Mouse (Mus musculus): Measurements from ENCODE around the gene Med16. TPM values are rescaled to one million over a fixed set of nuclear protein-coding genes. Genes with fewer than 3 reads are reported as not detected.
A peak's percentile ranks its signal among the peaks of the same experiment; 100 is the strongest.

Gene Med16
- polyA plus RNA-seq, 1 experiment from 2014 or later = 33.2 TPM

GRCm38 (mm10) chr10:79920958-79921535, 12.3 kb upstream of the Med16 start, which contains the start of gene R3hdm4:
Gene R3hdm4 (minus strand): TSS chr10:79921208.
- H3K4me1 ChIP-seq (ENCODE audit: control insufficient read depth, insufficient read depth, low read length) = peaks cover 10% of the 10 kb centered on the region
- no peak for ATAC-seq (ENCODE audit: low read depth)

GRCm38 (mm10) chr10:79920056-79920890, 11.6 kb upstream of the Med16 start:
- Histone ChIP-seq H3K4me3 (ENCODE audit: low read depth, low read length) (no peak overlapping the region; the same call in 1 of the 2 replicates), H3K27ac (ENCODE audit: low read depth, low read length) (no peak overlapping the region), H3K27me3 (ENCODE audit: control insufficient read depth, insufficient read depth, low read length) (peaks cover 60% of the 10 kb centered on the region), H3K9ac (replicated peaks; ENCODE audit: low read depth, low read length) (0 out of 2 replicates have a peak overlapping the region, but pooled peaks have one; percentile 7), H3K4me1 (ENCODE audit: control insufficient read depth, insufficient read depth, low read length) (peaks cover 16% of the 10 kb centered on the region), H3K36me3 (ENCODE audit: control insufficient read depth, insufficient read depth, low read length) (no peaks in the 10 kb centered on the region), H3K9me3 (ENCODE audit: control insufficient read depth, low read length) (no peaks in the 10 kb centered on the region), H3K4me2 (ENCODE audit: low read depth, low read length) (peak overlapping the region; percentile 44; the same call in 1 of the 2 replicates)
- WGBS = 14% methylated on average over 26 of the region's 26 CpGs
- no peak for ATAC-seq (ENCODE audit: low read depth)

More at GRCm38 (mm10) chr10:79920958-79921535, 12.3 kb upstream of the Med16 start, which contains the start of gene R3hdm4:
- Histone ChIP-seq H3K27ac (ENCODE audit: low read depth, low read length) (no peak within 1 kb of the TSS), H3K4me3 (ENCODE audit: low read depth, low read length) (peak within 1 kb of the TSS; percentile 12), H3K4me2 (ENCODE audit: low read depth, low read length) (peak within 1 kb of the TSS; percentile 44), H3K9ac (replicated peaks; ENCODE audit: low read depth, low read length) (0 out of 2 replicates have a peak within 1 kb of the TSS, but pooled peaks have one; percentile 32), H3K36me3 (ENCODE audit: control insufficient read depth, insufficient read depth, low read length) (no peaks in the 10 kb centered on the region), H3K9me3 (ENCODE audit: control insufficient read depth, low read length) (no peaks in the 10 kb centered on the region), H3K27me3 (ENCODE audit: control insufficient read depth, insufficient read depth, low read length) (peaks cover 60% of the 10 kb centered on the region)
- 3% methylated on average over 34 of the region's 41 CpGs for WGBS

GRCm38 (mm10) chr10:79919251-79919849, 10.6 kb upstream of the Med16 start:
- no peaks in the 10 kb centered on the region for H3K36me3 ChIP-seq (ENCODE audit: control insufficient read depth, insufficient read depth, low read length)
- H3K4me1 ChIP-seq (ENCODE audit: control insufficient read depth, insufficient read depth, low read length) = peaks cover 22% of the 10 kb centered on the region
- H3K4me3 ChIP-seq (ENCODE audit: low read depth, low read length) = no peak overlapping the region
- WGBS = 2% methylated on average over 21 of the region's 21 CpGs
- no peak for ATAC-seq (ENCODE audit: low read depth)
- H3K4me2 ChIP-seq (ENCODE audit: low read depth, low read length) = no peak overlapping the region
- H3K27me3 ChIP-seq (ENCODE audit: control insufficient read depth, insufficient read depth, low read length) = peaks cover 60% of the 10 kb centered on the region
- H3K27ac ChIP-seq (ENCODE audit: low read depth, low read length) = no peak overlapping the region
- no peak overlapping the region for H3K9ac ChIP-seq (replicated peaks; ENCODE audit: low read depth, low read length)
- no peaks in the 10 kb centered on the region for H3K9me3 ChIP-seq (ENCODE audit: control insufficient read depth, low read length)

- H3K4me3 ChIP-seq (ENCODE audit: low read depth, low read length) = peak overlapping the region; percentile 9; the same call in 1 of the 2 replicates
- ATAC-seq (ENCODE audit: low read depth) = no peak
- H3K36me3 ChIP-seq (ENCODE audit: control insufficient read depth, insufficient read depth, low read length) = no peaks in the 10 kb centered on the region
- 2% methylated on average over 35 of the region's 35 CpGs for WGBS
- peaks cover 25% of the 10 kb centered on the region for H3K4me1 ChIP-seq (ENCODE audit: control insufficient read depth, insufficient read depth, low read length)
- no peaks in the 10 kb centered on the region for H3K9me3 ChIP-seq (ENCODE audit: control insufficient read depth, low read length)
- no peak overlapping the region for H3K27ac ChIP-seq (ENCODE audit: low read depth, low read length)
- peak overlapping the region; percentile 8; the same call in 1 of the 2 replicates for H3K4me2 ChIP-seq (ENCODE audit: low read depth, low read length)
- no peak overlapping the region for H3K9ac ChIP-seq (replicated peaks; ENCODE audit: low read depth, low read length)
- H3K27me3 ChIP-seq (ENCODE audit: control insufficient read depth, insufficient read depth, low read length) = peaks cover 60% of the 10 kb centered on the region
These were observed 9.7 kb upstream of the Med16 start for GRCm38 (mm10) chr10:79918231-79919078.

GRCm38 (mm10) chr10:79917532-79918100, 8.9 kb upstream of the Med16 start:
- H3K4me3 ChIP-seq (ENCODE audit: low read depth, low read length) = peak overlapping the region; percentile 71; the same call in 1 of the 2 replicates
- no peaks in the 10 kb centered on the region for H3K36me3 ChIP-seq (ENCODE audit: control insufficient read depth, insufficient read depth, low read length)
- ATAC-seq (ENCODE audit: low read depth) = no peak
- peak overlapping the region; percentile 95 for H3K4me2 ChIP-seq (ENCODE audit: low read depth, low read length)
- peaks cover 25% of the 10 kb centered on the region for H3K4me1 ChIP-seq (ENCODE audit: control insufficient read depth, insufficient read depth, low read length)
- H3K9ac ChIP-seq (replicated peaks; ENCODE audit: low read depth, low read length) = peak overlapping the region; percentile 98
- no peak overlapping the region for H3K27ac ChIP-seq (ENCODE audit: low read depth, low read length)
- H3K9me3 ChIP-seq (ENCODE audit: control insufficient read depth, low read length) = no peaks in the 10 kb centered on the region
- 72% methylated on average over 5 of the region's 5 CpGs for WGBS
- peaks cover 51% of the 10 kb centered on the region for H3K27me3 ChIP-seq (ENCODE audit: control insufficient read depth, insufficient read depth, low read length)

- peak within 1 kb of the TSS; percentile 98 for H3K9ac ChIP-seq (replicated peaks; ENCODE audit: low read depth, low read length)
- no peaks in the 10 kb centered on the region for H3K36me3 ChIP-seq (ENCODE audit: control insufficient read depth, insufficient read depth, low read length)
- H3K4me1 ChIP-seq (ENCODE audit: control insufficient read depth, insufficient read depth, low read length) = peaks cover 25% of the 10 kb centered on the region
- peak within 1 kb of the TSS; percentile 95 for H3K4me2 ChIP-seq (ENCODE audit: low read depth, low read length)
- WGBS = 1% methylated on average over 42 of the region's 42 CpGs
- peak within 1 kb of the TSS; percentile 82 for H3K27ac ChIP-seq (ENCODE audit: low read depth, low read length)
- H3K9me3 ChIP-seq (ENCODE audit: control insufficient read depth, low read length) = no peaks in the 10 kb centered on the region
- H3K4me3 ChIP-seq (ENCODE audit: low read depth, low read length) = peak within 1 kb of the TSS; percentile 71
- peak; percentile 86 for ATAC-seq (ENCODE audit: low read depth)
- peaks cover 45% of the 10 kb centered on the region for H3K27me3 ChIP-seq (ENCODE audit: control insufficient read depth, insufficient read depth, low read length)
These were observed 8.2 kb upstream of the Med16 start, which contains the start of gene Kiss1r for GRCm38 (mm10) chr10:79916808-79917531. Gene Kiss1r (plus strand): TSS chr10:79916971.

GRCm38 (mm10) chr10:79916081-79916480, 7.4 kb upstream of the Med16 start:
- Histone ChIP-seq H3K27me3 (ENCODE audit: control insufficient read depth, insufficient read depth, low read length) (peaks cover 37% of the 10 kb centered on the region), H3K9me3 (ENCODE audit: control insufficient read depth, low read length) (no peaks in the 10 kb centered on the region), H3K9ac (replicated peaks; ENCODE audit: low read depth, low read length) (peak overlapping the region; percentile 98), H3K4me2 (ENCODE audit: low read depth, low read length) (peak overlapping the region; percentile 95), H3K27ac (ENCODE audit: low read depth, low read length) (peak overlapping the region; percentile 82; the same call in 1 of the 2 replicates), H3K4me3 (ENCODE audit: low read depth, low read length) (peak overlapping the region; percentile 71), H3K36me3 (ENCODE audit: control insufficient read depth, insufficient read depth, low read length) (peaks cover 6% of the 10 kb centered on the region; the same call in 1 of the 2 replicates), H3K4me1 (ENCODE audit: control insufficient read depth, insufficient read depth, low read length) (peaks cover 25% of the 10 kb centered on the region)
- no peak for ATAC-seq (ENCODE audit: low read depth)
- WGBS = 12% methylated on average over 8 of the region's 8 CpGs
